Mouse (Mus musculus) kidney, postnatal 0 days (tissue): ENCODE measurements around the gene Adcy2. TPM values are rescaled to one million over a fixed set of nuclear protein-coding genes. Genes with fewer than 3 reads are reported as not detected.

Experiments used
- ATAC-seq: fragments of 200-750 bp; cut with Nextera tagmentation; replicated peaks from 2 replicates; pipeline ENCODE4 v1.8.0; 2017; ENCODE audit warnings: low read depth, moderate number of reproducible peaks, moderate TSS enrichment, moderate library complexity; ENCODE audit not compliant: low FRiP score
- DNase-seq: peaks from one replicate; pipeline ENCODE4 v3.0.0-alpha.2; 2016; ENCODE audit warnings: low spot score
- H3K27ac ChIP-seq: fragments of 300-500 bp; sonication (generic); 2 replicates; pipeline ENCODE4 v1.5.1; 2014; ENCODE audit warnings: mild to moderate bottlenecking
- H3K27me3 ChIP-seq: fragments of 300-500 bp; sonication (generic); 2 replicates; pipeline ENCODE4 v1.6.1; 2014; ENCODE audit warnings: low read length, mixed read lengths; ENCODE audit not compliant: insufficient read depth
- H3K36me3 ChIP-seq: fragments of 300-500 bp; sonication (generic); 2 replicates; pipeline ENCODE4 v1.6.1; 2014; ENCODE audit warnings: low read length, mixed read lengths; ENCODE audit not compliant: insufficient read depth
- H3K4me1 ChIP-seq: fragments of 300-500 bp; sonication (generic); replicated peaks from 2 replicates; pipeline ENCODE4 v1.6.1; 2014; ENCODE audit warnings: antibody characterized with exemption, low read length, mixed read lengths; ENCODE audit not compliant: insufficient read depth
- H3K4me2 ChIP-seq: fragments of 300-500 bp; sonication (generic); 2 replicates; pipeline ENCODE4 v1.6.1; 2014; ENCODE audit warnings: mild to moderate bottlenecking, low read length, moderate library complexity, mixed read lengths
- H3K4me3 ChIP-seq: fragments of 300-500 bp; sonication (generic); replicated peaks from 2 replicates; pipeline ENCODE4 v1.5.1; 2014; ENCODE audit warnings: low read depth, low read length
- H3K9ac ChIP-seq: fragments of 300-500 bp; sonication (generic); 2 replicates; pipeline ENCODE4 v1.6.1; 2014; ENCODE audit warnings: low read depth, low read length
- H3K9me3 ChIP-seq: fragments of 300-500 bp; sonication (generic); replicated peaks from 2 replicates; pipeline ENCODE4 v1.6.1; 2016; ENCODE audit warnings: low read length, inconsistent platforms, mixed read lengths
- CTCF ChIP-seq: IDR thresholded peaks from 2 replicates; pipeline ENCODE4 v1.5.1; 2016; ENCODE audit warnings: antibody characterized with exemption, low read depth, mild to moderate bottlenecking, moderate library complexity
- WGBS: fragments of 180-500 bp; shearing (Covaris S2); extraction: QIAGEN DNeasy Blood & Tissue Kit; methylation state at CpG from one replicate; pipeline ENCODE4 v1.1.7; 2014; 5-methylcytosine and 5-hydroxymethylcytosine counted together
- polyA plus RNA-seq: library from polyadenylated mRNA; unstranded; fragments of >200 nt; fragmentation: Nextera tagmentation; extraction: Ambion mirVana; gene quantifications from 2 replicates; pipeline ENCODE4 v1.2.1, GENCODE M21; 2015

The Adcy2 gene
- polyA plus RNA-seq, 1 experiment from 2014 or later = 4.0 TPM

- ATAC-seq (no peak), DNase-seq (no peak)
- no peak for TF ChIP-seq CTCF
- WGBS = 76% methylated on average over 1 of the region's 1 CpGs
- Histone ChIP-seq H3K36me3 (no peaks in the 10 kb centered on the region), H3K9me3 (no peaks in the 10 kb centered on the region), H3K27ac (no peak overlapping the region), H3K4me2 (no peak overlapping the region), H3K9ac (no peak overlapping the region), H3K4me3 (no peak overlapping the region), H3K4me1 (no peaks in the 10 kb centered on the region), H3K27me3 (no peaks in the 10 kb centered on the region)
Measured at GRCm38 (mm10) chr13:68783096-68783495, 216.2 kb downstream of the Adcy2 start.

GRCm38 (mm10) chr13:68778011-68778672 is 221.2 kb downstream of the Adcy2 start:
- H3K9ac ChIP-seq = no peak overlapping the region
- no peak overlapping the region for H3K4me3 ChIP-seq
- H3K36me3 ChIP-seq = no peaks in the 10 kb centered on the region
- no peak for TF ChIP-seq CTCF
- ATAC-seq = no peak
- no peaks in the 10 kb centered on the region for H3K4me1 ChIP-seq
- DNase-seq = no peak
- H3K9me3 ChIP-seq = no peaks in the 10 kb centered on the region
- no peak overlapping the region for H3K4me2 ChIP-seq
- 78% methylated on average over 6 of the region's 6 CpGs for WGBS
- no peaks in the 10 kb centered on the region for H3K27me3 ChIP-seq
- no peak overlapping the region for H3K27ac ChIP-seq

- Histone ChIP-seq H3K4me1 (no peaks in the 10 kb centered on the region), H3K27ac (no peak overlapping the region), H3K4me2 (no peak overlapping the region), H3K36me3 (no peaks in the 10 kb centered on the region), H3K4me3 (no peak overlapping the region), H3K9ac (no peak overlapping the region), H3K27me3 (no peaks in the 10 kb centered on the region), H3K9me3 (no peaks in the 10 kb centered on the region)
- DNase-seq (peak; percentile 52), ATAC-seq (no peak; the same call in 1 of the 2 replicates)
- WGBS = 37% methylated on average over 2 of the region's 2 CpGs
- TF ChIP-seq CTCF = no peak
Measured at GRCm38 (mm10) chr13:68773599-68774211, 225.6 kb downstream of the Adcy2 start.

GRCm38 (mm10) chr13:68768588-68768987 is 230.8 kb downstream of the Adcy2 start:
- H3K27me3 ChIP-seq = no peaks in the 10 kb centered on the region
- no peak overlapping the region for H3K9ac ChIP-seq
- no peak overlapping the region for H3K4me2 ChIP-seq
- ATAC-seq (no peak), DNase-seq (no peak)
- no peak for TF ChIP-seq CTCF
- no peaks in the 10 kb centered on the region for H3K4me1 ChIP-seq
- 80% methylated on average over 3 of the region's 3 CpGs for WGBS
- H3K9me3 ChIP-seq = no peaks in the 10 kb centered on the region
- no peaks in the 10 kb centered on the region for H3K36me3 ChIP-seq
- no peak overlapping the region for H3K4me3 ChIP-seq
- H3K27ac ChIP-seq = no peak overlapping the region

GRCm38 (mm10) chr13:68765896-68766578 is 233.3 kb downstream of the Adcy2 start:
- H3K9ac ChIP-seq = no peak overlapping the region
- TF ChIP-seq CTCF = no peak
- DNase-seq (no peak), ATAC-seq (no peak)
- no peak overlapping the region for H3K4me2 ChIP-seq
- no peaks in the 10 kb centered on the region for H3K9me3 ChIP-seq
- H3K4me1 ChIP-seq = no peaks in the 10 kb centered on the region
- no peak overlapping the region for H3K27ac ChIP-seq
- no peak overlapping the region for H3K4me3 ChIP-seq
- H3K27me3 ChIP-seq = no peaks in the 10 kb centered on the region
- 76% methylated on average over 8 of the region's 8 CpGs for WGBS
- H3K36me3 ChIP-seq = no peaks in the 10 kb centered on the region

GRCm38 (mm10) chr13:68764614-68765013 is 234.7 kb downstream of the Adcy2 start:
- no peak for TF ChIP-seq CTCF

More at GRCm38 (mm10) chr13:68764614-68765013, 234.7 kb downstream of the Adcy2 start:
- H3K36me3 ChIP-seq = no peaks in the 10 kb centered on the region
- no peak overlapping the region for H3K4me3 ChIP-seq
- 28% methylated on average over 3 of the region's 3 CpGs for WGBS
- no peak overlapping the region for H3K9ac ChIP-seq
- H3K27ac ChIP-seq = no peak overlapping the region
- H3K4me1 ChIP-seq = no peaks in the 10 kb centered on the region
- 0 out of 2 replicates have a peak, but pooled peaks have one; percentile 40 for ATAC-seq
- H3K9me3 ChIP-seq = no peaks in the 10 kb centered on the region
- no peaks in the 10 kb centered on the region for H3K27me3 ChIP-seq
- no peak overlapping the region for H3K4me2 ChIP-seq
- DNase-seq = no peak
